Mouse (Mus musculus): ENCODE data around the gene Lig3.
"Not testable (repeated sequence)": the region's sequence is repeated elsewhere in the genome, so short reads cannot be mapped to it uniquely, and the experiment has no call there.

Gene Lig3

DNA sequence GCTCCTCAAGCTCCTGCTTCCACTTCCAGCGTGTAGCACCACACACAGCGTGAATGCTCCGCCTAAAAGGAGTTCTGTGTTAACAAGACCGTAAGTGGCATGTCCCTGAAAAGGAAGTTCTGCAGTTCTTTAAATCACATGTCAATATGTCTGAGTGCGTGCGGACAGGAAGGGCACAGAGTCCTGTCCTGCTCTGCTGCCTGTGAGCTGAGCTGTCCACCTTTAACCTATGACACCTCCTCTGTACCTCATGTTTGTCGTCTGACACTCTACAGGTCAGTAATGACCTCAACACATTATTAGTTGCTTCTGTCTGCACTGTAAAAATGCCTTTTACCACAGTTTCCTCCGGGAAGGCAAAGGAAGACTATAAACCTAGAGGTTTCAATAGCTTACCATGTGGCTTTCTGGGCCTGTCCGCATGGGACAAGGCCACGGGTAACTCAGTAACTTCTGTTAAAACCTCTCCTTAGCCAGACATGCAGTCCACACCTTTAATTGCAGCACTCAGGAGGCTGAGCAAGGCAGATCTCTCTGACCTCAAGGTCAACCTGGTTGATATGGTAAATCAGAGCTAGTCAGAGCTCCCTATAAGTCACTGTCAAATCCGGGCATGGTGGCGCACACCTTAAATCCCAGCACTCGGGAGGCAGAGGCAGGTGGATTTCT, 40.0 kb downstream of the Lig3 start:
- in situ Hi-C loops (cut with MboI; ENCODE audit: low pct_unique_long_range_greater_than_20kb in 1 of 2, low sequenced_read_pairs in 2 of 2, unreplicated experiment in 1 of 2), result no loop called here

DNA sequence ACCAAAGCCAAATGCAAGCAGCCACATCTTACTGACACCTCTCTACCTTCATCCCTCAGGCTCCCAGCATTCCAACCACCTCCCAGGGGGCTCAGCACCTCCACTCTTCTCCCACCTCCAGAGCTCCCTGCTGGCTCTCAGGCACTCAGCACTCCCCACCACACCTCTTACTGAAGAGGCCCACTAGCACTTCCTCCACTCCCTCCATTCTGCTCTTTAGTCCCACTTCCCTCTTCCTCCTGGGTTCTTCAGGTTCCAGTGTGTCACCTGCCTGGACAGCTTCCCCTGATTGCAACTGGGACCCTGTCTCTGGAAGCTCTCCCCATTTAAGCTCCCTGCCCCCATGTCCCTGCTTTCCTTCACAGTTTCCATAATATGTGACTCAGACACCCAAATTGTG, 45.9 kb downstream of the Lig3 start:
- in situ Hi-C loops (cut with MboI; ENCODE audit: low pct_unique_long_range_greater_than_20kb in 1 of 2, low sequenced_read_pairs in 2 of 2, unreplicated experiment in 1 of 2), result no loop called here

DNA sequence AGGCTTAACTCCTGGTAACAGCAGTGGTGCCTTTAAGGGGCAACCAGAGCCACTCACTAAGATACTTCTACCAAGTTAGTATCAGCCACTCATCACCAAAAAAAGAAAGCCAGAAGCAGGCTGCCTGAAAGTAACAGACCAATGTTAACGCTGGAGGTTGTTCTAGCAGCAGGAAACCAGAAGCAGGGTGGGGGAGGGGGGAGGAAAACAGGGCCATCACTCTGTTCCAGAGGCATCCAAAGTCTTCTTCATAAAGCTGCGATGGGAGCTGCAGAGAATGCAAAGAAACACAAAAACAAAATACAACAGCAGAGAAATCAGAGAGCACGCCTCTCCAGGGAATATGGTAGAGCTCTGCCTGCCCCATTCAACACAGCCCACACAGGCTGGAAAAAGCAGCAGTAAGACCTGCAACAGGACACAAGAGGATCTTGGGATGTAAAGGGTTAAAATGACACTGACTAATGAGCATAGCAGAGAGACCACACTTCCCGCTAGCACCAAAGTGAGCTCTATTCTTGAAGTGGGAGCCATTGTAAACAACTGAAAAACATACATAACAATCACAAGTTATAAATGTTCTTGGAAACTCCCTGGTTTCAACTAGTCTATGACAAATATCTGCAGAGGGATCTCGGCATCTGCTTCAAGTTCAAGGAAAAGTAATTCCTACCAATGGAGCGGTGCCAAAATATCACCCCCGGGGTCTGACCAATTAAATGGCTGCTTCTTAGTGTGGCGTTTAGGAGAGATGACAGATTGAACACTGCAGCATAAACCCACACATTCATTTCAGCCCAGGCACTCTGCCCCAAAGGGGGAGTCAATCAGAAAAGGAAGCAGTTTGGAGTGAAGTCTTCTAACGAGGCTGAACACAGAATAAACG, 50.3 kb downstream of the Lig3 start:
- in situ Hi-C loops (cut with MboI; ENCODE audit: low pct_unique_long_range_greater_than_20kb in 1 of 2, low sequenced_read_pairs in 2 of 2, unreplicated experiment in 1 of 2), result no loop called here

DNA sequence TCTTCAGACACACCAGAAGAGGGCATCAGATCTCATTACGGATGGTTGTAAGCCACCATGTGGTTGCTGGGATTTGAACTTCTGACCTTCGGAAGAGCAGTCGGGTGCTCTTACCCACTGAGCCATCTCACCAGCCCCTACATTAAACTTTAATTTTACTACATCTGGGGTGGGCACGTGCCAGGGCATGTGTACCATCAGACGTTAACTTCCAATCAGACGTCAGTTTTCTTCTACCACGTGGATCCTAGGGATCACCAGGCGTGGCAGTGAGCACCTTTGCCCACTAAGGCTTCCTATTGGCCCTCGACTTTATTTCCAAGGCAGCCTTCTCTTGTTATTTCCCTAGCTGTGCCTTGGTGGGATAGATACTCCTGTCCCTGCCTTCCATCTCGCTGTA, 51.5 kb downstream of the Lig3 start:
- in situ Hi-C loops (cut with MboI; ENCODE audit: low pct_unique_long_range_greater_than_20kb in 1 of 2, low sequenced_read_pairs in 2 of 2, unreplicated experiment in 1 of 2), result not testable (repeated sequence)

DNA sequence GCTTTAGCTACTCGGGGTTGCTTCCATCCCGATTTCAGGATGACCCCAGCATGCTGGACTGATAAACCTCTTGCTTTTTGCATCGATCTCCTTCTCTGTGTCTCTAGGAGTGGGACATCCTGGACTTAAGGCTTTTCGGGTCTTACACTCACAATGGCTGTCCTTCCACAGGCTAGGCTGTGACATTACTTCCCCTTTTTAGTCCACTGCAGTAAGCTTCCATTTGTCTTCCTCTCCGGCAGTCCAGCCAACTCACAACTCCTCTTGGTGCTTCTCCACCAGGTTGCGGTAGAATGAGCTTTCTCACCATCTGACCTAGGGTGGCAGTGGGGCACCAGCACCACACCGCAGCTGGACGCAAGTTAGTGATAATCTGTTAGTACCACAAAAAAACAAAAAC, 53.0 kb downstream of the Lig3 start:
- in situ Hi-C loops (cut with MboI; ENCODE audit: low pct_unique_long_range_greater_than_20kb in 1 of 2, low sequenced_read_pairs in 2 of 2, unreplicated experiment in 1 of 2), result no loop called here

DNA sequence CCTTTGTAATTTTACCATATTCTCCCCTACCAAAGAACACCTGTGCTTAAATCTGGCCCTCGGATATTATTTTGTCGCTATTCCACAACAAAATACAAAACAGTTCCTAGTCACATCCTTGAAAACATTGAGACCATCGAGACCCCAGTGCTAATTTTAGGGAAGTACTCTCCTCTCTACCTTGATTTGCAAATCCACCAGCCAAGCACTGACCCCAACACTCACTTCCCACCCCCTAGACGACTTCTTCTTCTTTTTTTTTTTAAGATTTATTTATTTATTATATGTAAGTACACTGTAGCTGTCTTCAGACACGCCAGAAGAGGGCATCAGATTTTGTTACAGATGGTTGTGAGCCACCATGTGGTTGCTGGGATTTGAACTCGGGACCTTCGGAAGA, 53.5 kb downstream of the Lig3 start:
- in situ Hi-C loops (cut with MboI; ENCODE audit: low pct_unique_long_range_greater_than_20kb in 1 of 2, low sequenced_read_pairs in 2 of 2, unreplicated experiment in 1 of 2), result not testable (repeated sequence)

DNA sequence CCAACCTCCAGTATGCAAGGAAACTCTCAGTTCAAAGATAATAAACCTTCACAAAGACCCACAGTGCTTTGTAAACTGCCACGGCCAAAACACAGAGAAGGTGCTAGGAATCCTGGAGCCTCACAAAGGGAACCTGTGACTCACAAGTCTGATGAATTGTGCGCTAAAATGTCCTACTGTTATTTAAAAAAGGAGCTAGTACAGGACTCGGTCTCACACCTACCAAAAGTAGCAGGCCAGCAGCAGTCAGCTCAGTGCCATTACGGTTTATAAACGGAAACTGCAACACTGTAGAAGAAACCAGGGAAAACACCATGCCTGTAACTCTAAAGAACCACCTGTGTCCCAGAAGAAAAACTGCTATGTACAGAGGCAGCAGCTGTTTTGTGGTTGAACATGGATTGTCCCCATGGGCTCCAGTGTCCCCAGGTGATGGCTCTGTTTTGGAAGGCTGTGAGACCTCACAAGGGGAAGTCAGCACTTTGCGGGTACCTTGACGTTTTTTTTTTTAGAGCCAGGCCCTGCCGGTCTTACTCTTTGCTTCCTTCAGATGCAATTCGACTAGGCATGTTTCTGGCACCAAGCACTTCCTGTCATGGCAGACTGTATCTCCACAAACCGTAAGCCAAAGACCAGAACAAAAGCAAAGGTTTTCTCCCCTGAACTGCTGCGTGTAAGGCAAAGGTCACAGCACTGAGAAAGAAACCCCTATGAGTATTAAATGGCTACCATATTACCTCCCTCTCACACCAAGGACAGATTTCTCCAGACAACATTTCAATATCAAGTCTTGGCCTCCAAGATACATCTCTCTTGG, 54.9 kb downstream of the Lig3 start:
- in situ Hi-C loops (cut with MboI; ENCODE audit: low pct_unique_long_range_greater_than_20kb in 1 of 2, low sequenced_read_pairs in 2 of 2, unreplicated experiment in 1 of 2), result no loop called here

DNA sequence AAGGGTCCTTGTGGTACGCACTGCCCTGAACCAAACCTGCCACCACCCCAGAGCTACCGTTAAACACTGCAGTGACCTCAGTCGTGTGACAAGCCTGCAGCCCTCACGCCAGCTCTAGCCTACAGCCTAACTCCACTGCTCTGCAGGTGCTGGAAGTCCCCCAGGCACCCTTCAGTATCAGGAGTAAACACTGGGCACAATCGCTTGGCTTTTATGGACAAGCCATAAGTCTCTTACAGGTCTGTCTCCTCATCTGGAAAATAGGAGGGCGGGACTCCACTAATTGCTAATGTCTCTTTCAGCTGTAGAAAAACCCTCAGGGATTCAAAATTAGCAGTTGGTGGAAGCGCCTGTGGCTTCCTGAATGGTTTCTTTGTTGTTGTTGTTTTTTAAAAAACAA, 56.3 kb downstream of the Lig3 start:
- in situ Hi-C loops (cut with MboI; ENCODE audit: low pct_unique_long_range_greater_than_20kb in 1 of 2, low sequenced_read_pairs in 2 of 2, unreplicated experiment in 1 of 2), result no loop called here

DNA sequence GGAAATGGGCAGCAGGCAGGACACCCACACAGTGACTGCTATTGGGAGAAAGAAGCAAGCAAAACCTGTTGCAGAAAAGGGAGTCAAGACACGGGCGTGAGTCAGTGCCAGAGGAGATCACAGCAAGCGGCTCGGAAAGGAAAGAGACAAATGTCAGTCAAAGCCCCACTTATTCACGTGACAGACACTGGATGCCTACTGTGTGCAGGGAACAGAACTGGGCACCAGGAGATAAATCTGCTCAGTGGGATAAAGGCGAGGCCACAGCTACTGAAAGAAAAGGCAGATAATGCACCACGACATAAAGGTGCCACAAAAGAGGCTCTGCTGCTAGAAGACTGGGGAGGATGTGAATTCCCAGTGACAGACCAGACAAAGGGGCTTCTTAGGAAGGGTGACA, 56.9 kb downstream of the Lig3 start:
- in situ Hi-C loops (cut with MboI; ENCODE audit: low pct_unique_long_range_greater_than_20kb in 1 of 2, low sequenced_read_pairs in 2 of 2, unreplicated experiment in 1 of 2), result no loop called here

DNA sequence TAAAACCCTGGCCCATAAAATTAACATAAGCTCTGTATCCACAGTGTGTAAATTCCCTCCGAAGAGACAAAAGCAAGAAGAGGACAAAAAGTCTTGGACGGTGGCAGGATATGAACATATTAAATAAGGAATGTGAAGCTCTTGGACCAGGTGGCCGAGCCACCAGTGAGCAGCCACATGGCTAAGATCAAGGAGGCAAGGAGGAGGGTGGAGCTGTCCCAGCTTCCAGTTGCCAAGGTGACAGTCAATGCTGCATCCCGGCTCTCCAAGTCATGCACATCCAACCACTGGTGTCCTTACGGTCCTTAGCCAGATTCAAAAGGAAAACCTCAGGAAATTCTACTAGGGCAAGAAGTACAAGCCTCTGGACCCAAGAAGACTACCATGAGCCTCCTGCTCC, 57.6 kb downstream of the Lig3 start:
- in situ Hi-C loops (cut with MboI; ENCODE audit: low pct_unique_long_range_greater_than_20kb in 1 of 2, low sequenced_read_pairs in 2 of 2, unreplicated experiment in 1 of 2), result no loop called here

DNA sequence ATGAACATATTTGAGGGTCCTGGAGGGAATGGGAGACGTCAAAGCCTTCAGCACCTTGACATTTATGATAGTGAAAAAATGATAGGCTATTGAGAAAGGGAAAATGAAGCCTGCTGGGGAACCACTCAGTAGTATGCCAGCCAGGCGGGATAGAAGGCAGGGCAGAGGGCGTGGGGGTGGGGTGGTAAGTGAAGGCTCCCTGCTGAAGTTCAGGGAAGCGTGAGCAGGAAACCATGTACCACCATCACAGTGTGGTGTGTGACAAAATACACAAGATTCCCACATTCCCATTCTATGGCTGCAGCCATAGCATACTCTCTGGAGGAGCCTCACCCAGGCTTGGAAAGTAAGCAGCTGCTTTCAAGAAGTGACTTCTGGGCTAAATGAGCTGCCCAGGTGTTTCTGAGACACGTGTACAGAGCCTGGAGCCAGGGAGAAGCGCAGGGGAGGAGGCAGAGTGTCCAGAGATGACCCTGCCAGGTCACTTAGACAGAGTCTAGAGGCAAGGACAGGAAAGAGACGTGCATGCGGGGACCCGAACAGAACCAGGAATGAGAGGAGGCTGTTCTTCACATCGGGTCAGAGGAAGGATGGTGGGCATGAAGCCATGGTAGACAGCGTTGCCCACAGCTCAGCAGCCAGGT, 64.0 kb downstream of the Lig3 start:
- in situ Hi-C loops (cut with MboI; ENCODE audit: low pct_unique_long_range_greater_than_20kb in 1 of 2, low sequenced_read_pairs in 2 of 2, unreplicated experiment in 1 of 2), result no loop called here

DNA sequence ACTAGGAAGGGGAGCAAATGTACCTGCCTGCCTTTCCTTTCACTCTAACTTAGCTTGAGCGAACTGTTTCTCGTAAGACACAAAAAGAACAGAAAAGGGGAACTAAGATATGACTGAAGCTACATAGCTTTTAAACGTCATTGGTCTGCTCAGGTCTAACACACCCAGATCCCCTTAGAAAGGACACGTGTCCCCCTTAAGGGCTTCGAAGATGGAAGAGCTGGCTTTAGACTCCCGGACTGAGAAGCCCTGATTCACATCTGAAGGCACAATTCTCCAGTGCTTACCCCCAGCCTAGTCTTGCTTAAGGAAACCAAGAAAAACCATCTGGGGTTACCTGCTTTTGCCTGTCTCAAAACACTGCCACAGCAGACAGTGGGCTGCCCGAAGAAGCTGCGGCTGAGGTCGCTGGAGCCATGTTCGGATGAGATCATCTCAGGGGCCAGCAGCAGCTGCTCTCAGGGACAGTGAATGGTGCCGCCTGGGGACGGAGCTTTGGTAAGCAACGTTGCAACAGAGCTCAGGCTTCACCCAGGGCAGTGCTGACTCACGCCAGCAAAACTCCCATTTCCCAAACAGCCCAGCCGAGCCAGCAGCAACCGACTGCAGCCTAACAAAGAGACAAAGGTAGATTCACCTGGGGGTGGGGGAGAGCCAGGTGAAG, 64.6 kb downstream of the Lig3 start:
- in situ Hi-C loops (cut with MboI; ENCODE audit: low pct_unique_long_range_greater_than_20kb in 1 of 2, low sequenced_read_pairs in 2 of 2, unreplicated experiment in 1 of 2), result no loop called here

DNA sequence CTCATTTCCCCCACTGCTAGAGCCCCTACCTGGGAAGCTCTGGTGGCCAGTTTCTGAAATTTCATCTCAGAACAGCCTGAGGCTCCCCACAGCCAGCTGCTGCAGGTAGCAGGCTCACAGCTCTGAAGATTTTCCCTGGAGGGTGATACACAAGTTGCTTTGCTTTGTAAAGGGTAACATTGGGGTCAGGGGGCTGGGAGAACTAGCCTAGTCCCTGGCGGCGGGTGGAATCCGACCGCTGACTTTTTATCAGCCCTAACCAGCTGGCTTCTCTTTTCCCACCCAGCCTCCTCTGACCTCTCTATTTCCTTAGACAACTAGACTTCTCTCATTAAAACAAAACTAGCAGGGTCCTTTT, 65.2 kb downstream of the Lig3 start:
- in situ Hi-C loops (cut with MboI; ENCODE audit: low pct_unique_long_range_greater_than_20kb in 1 of 2, low sequenced_read_pairs in 2 of 2, unreplicated experiment in 1 of 2), result no loop called here

DNA sequence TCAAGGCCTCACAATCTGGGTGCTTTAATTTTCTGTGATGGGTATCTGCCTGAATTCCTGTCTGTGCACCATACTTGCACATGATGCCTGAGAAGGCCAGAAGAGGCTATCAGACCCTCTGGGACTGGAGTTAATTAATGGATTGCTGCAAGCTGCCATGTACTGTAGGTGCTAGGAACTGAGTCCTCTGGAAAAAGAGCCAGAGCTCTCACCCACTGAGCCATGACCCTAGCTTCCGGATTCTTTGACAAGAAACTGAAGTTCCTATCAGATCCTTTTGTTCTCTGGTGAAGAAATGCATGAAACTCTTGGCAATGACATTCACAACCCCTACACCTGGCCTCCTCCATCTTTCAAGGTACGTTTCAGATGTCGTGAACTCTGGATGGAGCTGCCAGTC, 66.0 kb downstream of the Lig3 start:
- in situ Hi-C loops (cut with MboI; ENCODE audit: low pct_unique_long_range_greater_than_20kb in 1 of 2, low sequenced_read_pairs in 2 of 2, unreplicated experiment in 1 of 2), result no loop called here

DNA sequence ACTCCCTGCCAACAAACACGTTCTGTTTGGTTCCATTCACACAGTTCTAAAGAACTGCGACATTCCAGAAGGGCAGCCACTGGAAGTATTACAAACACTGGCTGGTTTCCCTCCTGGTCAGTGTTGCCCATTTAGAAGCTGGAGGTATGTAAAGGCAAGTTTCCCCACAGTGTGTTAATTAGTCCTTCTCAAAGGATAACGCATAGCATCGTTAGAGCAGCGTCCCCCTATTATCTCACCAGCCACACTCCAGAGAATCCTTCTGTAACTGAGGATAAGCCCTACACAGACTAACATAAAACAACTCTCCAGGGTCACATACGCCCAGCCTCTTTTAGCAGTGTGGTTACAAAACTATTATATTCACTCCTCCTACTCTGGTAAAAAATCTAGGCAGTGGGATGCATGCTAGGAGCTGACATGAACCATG, 66.7 kb downstream of the Lig3 start:
- in situ Hi-C loops (cut with MboI; ENCODE audit: low pct_unique_long_range_greater_than_20kb in 1 of 2, low sequenced_read_pairs in 2 of 2, unreplicated experiment in 1 of 2), result no loop called here

DNA sequence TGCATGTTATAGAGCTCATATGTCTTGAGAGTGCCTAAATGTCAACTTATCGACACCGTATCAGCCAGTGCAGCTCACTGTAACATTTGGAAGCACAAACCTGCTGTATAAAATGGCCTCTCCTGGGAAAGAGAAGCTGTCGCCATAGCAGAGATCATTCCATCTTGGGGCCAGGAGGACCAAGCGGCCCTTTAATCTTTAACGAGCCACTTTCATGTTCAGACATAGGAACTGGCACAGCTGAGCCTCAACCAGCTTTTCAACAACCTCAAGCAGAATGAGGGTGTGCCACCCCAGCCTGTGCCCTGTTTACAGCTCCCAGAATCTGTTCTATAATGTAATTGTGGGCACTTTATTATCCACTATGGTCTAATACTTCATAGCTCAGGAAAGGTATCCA, 69.4 kb downstream of the Lig3 start:
- in situ Hi-C loops (cut with MboI; ENCODE audit: low pct_unique_long_range_greater_than_20kb in 1 of 2, low sequenced_read_pairs in 2 of 2, unreplicated experiment in 1 of 2), result no loop called here

DNA sequence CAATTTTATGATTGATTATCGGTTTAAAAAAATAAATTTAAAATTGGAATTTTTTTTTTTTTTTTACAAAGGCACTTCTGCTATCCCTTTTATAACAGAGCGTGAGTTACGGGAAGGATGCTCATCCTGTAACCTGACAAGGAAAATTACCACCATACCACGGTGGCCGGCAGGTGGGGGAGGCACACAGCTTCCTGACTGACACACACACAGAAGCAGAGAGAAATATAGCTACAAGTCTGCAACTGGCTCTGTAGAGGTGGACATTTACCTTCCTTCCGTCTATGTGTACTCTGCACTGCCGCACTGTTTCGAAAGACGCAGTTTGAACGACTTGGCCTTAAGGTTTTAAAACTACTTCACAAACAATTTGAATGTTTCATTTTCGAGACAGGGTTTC, 71.2 kb downstream of the Lig3 start:
- in situ Hi-C loops (cut with MboI; ENCODE audit: low pct_unique_long_range_greater_than_20kb in 1 of 2, low sequenced_read_pairs in 2 of 2, unreplicated experiment in 1 of 2), result no loop called here

DNA sequence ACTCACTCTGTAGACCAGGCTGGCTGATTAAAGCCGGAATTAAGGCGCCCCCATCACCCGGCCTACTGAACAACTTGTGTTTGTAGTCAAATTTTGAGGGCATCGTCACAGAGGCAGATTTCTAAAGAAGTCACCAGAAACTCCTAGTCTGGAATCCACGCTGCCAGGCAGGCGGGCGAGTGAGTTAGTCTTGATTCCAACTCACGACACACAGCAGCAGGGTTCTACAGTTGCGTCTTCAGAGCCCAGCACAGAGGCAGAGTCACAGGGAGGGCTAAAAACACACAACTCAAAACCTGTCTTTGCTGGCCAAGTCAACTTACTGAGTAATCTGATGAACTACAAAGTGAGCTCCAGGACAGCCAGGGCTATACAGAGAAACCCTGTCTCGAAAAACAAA, 71.6 kb downstream of the Lig3 start:
- in situ Hi-C loops (cut with MboI; ENCODE audit: low pct_unique_long_range_greater_than_20kb in 1 of 2, low sequenced_read_pairs in 2 of 2, unreplicated experiment in 1 of 2), result no loop called here
